In the genomic region with DNA sequence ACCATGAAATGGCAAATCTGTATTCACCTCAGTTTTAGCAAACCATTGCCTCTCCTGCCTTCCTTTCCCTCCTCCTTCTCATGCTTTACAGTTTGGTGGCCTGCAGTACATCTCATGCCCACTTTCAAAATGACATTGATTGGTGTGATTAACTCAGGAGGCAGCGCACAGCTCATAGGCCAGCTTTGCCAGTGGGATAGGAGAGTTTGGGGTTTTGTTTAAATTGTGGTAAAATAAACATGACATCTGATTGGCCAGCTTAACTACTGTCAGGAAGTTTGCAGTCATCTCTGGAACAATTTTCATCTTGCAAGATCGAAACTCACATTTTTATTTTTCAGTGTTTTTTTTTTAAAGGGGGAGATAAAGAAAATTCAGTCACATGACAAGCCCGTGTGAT, we compare ENCODE assay signal across 22 mouse cellular contexts.
DNase-seq lines count a peak whose midpoint lies in the region; ATAC-seq and TF ChIP-seq lines count a peak whose summit lies in the region.
"Had no signal": no experiment of that assay in that cellular context is flagged by ENCODE, and none has a peak within 500 bp of the region (broad histone marks: within the 10 kb centered on the region; RNA-seq: fewer than 3 reads in every experiment).

No protein-coding gene starts in this region.

- H3K4me1 ChIP-seq in kidney, embryonic 15.5 days: peaks cover 71% of the 10 kb centered on the region
- H3K4me1 ChIP-seq in lung, embryonic 15.5 days: peaks cover 55% of the 10 kb centered on the region
- H3K4me1 ChIP-seq in CH12.LX (ENCODE audit: control insufficient read depth in 1 of 2, insufficient read depth in 2 of 2): peaks cover 12 to 49% of the 10 kb centered on the region in 2 experiments
- peaks cover 27% of the 10 kb centered on the region for H3K4me1 ChIP-seq in intestine, embryonic 16.5 days (ENCODE audit: control insufficient read depth, insufficient read depth, low read length)
- H3K4me1 ChIP-seq: megakaryocyte, embryonic 14.5 days had no signal

- H3K4me2 ChIP-seq in kidney, embryonic 15.5 days: no peak overlapping the region
- H3K4me2 ChIP-seq in lung, embryonic 15.5 days: no peak overlapping the region
- no peak overlapping the region for H3K4me2 ChIP-seq in CH12.LX (ENCODE audit: insufficient read depth, low read depth, poor library complexity, severe bottlenecking)
- no peak overlapping the region for H3K4me2 ChIP-seq in intestine, embryonic 16.5 days (ENCODE audit: low read depth, low read length)
- H3K4me2 ChIP-seq: heart, embryonic 12.5 days; limb, embryonic 12.5 days; midbrain, embryonic 13.5 days had no signal

- 69% methylated on average over 3 of the region's 3 CpGs for WGBS in kidney, embryonic 15.5 days
- 19% methylated on average over 3 of the region's 3 CpGs for WGBS in lung, embryonic 15.5 days
- WGBS in intestine, embryonic 16.5 days: 40% methylated on average over 3 of the region's 3 CpGs

- no peak for TF ChIP-seq CTCF in CH12.LX (conservative IDR thresholded peaks at IDR 0.05 in 1 of 2, IDR thresholded peaks at IDR 0.05 in 1 of 2; ENCODE audit: low read depth in 2 of 2, low read length in 2 of 2)

- no peak for DNase-seq in kidney, postnatal 4 days
- no peak for DNase-seq in lung, postnatal 36 days
- DNase-seq in CH12.LX (ENCODE audit: extremely low read depth): no peak
- DNase-seq in embryo, embryonic 9.5 days (ENCODE audit: extremely low spot score): no peak
- DNase-seq: adrenal gland, postnatal 36 days; B cell, adult 2 months; cerebellum, adult 9-10 months; gastrocnemius, postnatal 25 days; heart, adult 18-20 months; heart, postnatal 10 days; layer of hippocampus, postnatal 36 days; right cerebral cortex, postnatal 14 days had no signal

- H3K27ac ChIP-seq in kidney, embryonic 15.5 days: peak overlapping the region; percentile 82; the same call in 1 of the 2 replicates
- H3K27ac ChIP-seq in lung, embryonic 15.5 days: peak overlapping the region; percentile 60; the same call in 1 of the 2 replicates
- no peak overlapping the region for H3K27ac ChIP-seq in CH12.LX (ENCODE audit: insufficient read depth, low read depth)
- H3K27ac ChIP-seq in intestine, embryonic 16.5 days (ENCODE audit: low read length): no peak overlapping the region
- H3K27ac ChIP-seq: forebrain, embryonic 10.5 days; hindbrain, embryonic 10.5 days; limb, embryonic 12.5 days; midbrain, embryonic 13.5 days had no signal

- H3K79me2 ChIP-seq in CH12.LX (replicated peaks; ENCODE audit: control insufficient read depth, extremely low read depth, insufficient read depth, poor library complexity, severe bottlenecking): no peaks in the 10 kb centered on the region

- H3K9me3 ChIP-seq in kidney, embryonic 15.5 days (replicated peaks): no peaks in the 10 kb centered on the region
- H3K9me3 ChIP-seq in lung, embryonic 15.5 days: no peaks in the 10 kb centered on the region
- no peaks in the 10 kb centered on the region for H3K9me3 ChIP-seq in CH12.LX (replicated peaks; ENCODE audit: low read length)
- H3K9me3 ChIP-seq in intestine, embryonic 16.5 days (ENCODE audit: control insufficient read depth, low read length): no peaks in the 10 kb centered on the region
- H3K9me3 ChIP-seq: forebrain, embryonic 10.5 days; heart, embryonic 12.5 days; hindbrain, embryonic 10.5 days; limb, embryonic 12.5 days; megakaryocyte, embryonic 14.5 days; midbrain, embryonic 13.5 days had no signal

- no peak for ATAC-seq in kidney, embryonic 15.5 days (replicated peaks; ENCODE audit: low FRiP score)
- ATAC-seq in lung, embryonic 15.5 days (ENCODE audit: borderline replicate concordance, extremely low read depth, low FRiP score, low TSS enrichment): no peak
- no peak for ATAC-seq in intestine, embryonic 16.5 days
- ATAC-seq: hindbrain, embryonic 16.5 days; midbrain, embryonic 13.5 days had no signal

- TF ChIP-seq POLR2A in CH12.LX (IDR thresholded peaks at IDR 0.05; ENCODE audit: low read depth, low read length): no peak

- no peak overlapping the region for H3K9ac ChIP-seq in kidney, embryonic 15.5 days
- no peak overlapping the region for H3K9ac ChIP-seq in lung, embryonic 15.5 days
- H3K9ac ChIP-seq in CH12.LX (ENCODE audit: insufficient read depth, low read depth): no peak overlapping the region
- H3K9ac ChIP-seq in intestine, embryonic 16.5 days (ENCODE audit: low read depth, low read length): no peak overlapping the region
- H3K9ac ChIP-seq: heart, embryonic 12.5 days; limb, embryonic 12.5 days; midbrain, embryonic 13.5 days had no signal

- H3K4me3 ChIP-seq in kidney, embryonic 15.5 days (replicated peaks): no peak overlapping the region
- H3K4me3 ChIP-seq in lung, embryonic 15.5 days: no peak overlapping the region
- no peak overlapping the region for H3K4me3 ChIP-seq in CH12.LX (replicated peaks in 1 of 3; ENCODE audit: low read depth in 2 of 3, low read length in 2 of 3, poor library complexity in 1 of 3)
- H3K4me3 ChIP-seq in intestine, embryonic 16.5 days (ENCODE audit: low read length): no peak overlapping the region
- H3K4me3 ChIP-seq: forebrain, embryonic 10.5 days; heart, embryonic 12.5 days; hindbrain, embryonic 10.5 days; limb, embryonic 12.5 days; megakaryocyte, embryonic 14.5 days; midbrain, embryonic 13.5 days had no signal

- dilution Hi-C loops in CH12.LX (cut with MboI; ENCODE audit: extremely low pct_ligation_motif_present, extremely low pct_unique_long_range_greater_than_20kb, low sequenced_read_pairs): no loop called here

- no peaks in the 10 kb centered on the region for H3K27me3 ChIP-seq in kidney, embryonic 15.5 days
- H3K27me3 ChIP-seq in lung, embryonic 15.5 days: no peaks in the 10 kb centered on the region
- no peaks in the 10 kb centered on the region for H3K27me3 ChIP-seq in CH12.LX (replicated peaks)
- H3K27me3 ChIP-seq in intestine, embryonic 16.5 days (replicated peaks; ENCODE audit: control insufficient read depth, insufficient read depth, low read length): no peaks in the 10 kb centered on the region
- H3K27me3 ChIP-seq: heart, embryonic 12.5 days; limb, embryonic 12.5 days; megakaryocyte, embryonic 14.5 days; midbrain, embryonic 13.5 days had no signal

- H3K36me3 ChIP-seq in kidney, embryonic 15.5 days: no peaks in the 10 kb centered on the region
- no peaks in the 10 kb centered on the region for H3K36me3 ChIP-seq in lung, embryonic 15.5 days
- H3K36me3 ChIP-seq in CH12.LX (replicated peaks in 1 of 2; ENCODE audit: control insufficient read depth in 1 of 2, insufficient read depth in 1 of 2, low read length in 1 of 2): peaks cover 0 to 3% of the 10 kb centered on the region in 2 experiments
- H3K36me3 ChIP-seq in intestine, embryonic 16.5 days (ENCODE audit: control insufficient read depth, insufficient read depth, low read length): no peaks in the 10 kb centered on the region
- H3K36me3 ChIP-seq: forebrain, embryonic 10.5 days; heart, embryonic 12.5 days; hindbrain, embryonic 10.5 days; midbrain, embryonic 13.5 days had no signal

- TF ChIP-seq EP300 in CH12.LX (IDR thresholded peaks at IDR 0.05; ENCODE audit: low read length): no peak

- no peak for TF ChIP-seq RAD21 in CH12.LX (IDR thresholded peaks at IDR 0.05; ENCODE audit: low read depth, low read length)

- in situ Hi-C loops in CH12.LX (cut with MboI; ENCODE audit: low pct_ligation_motif_present, low pct_unique_long_range_greater_than_20kb, low sequenced_read_pairs): no loop called here

TF ChIP-seq in CH12.LX, 34 proteins besides CTCF, POLR2A, EP300 and RAD21:
- TF ChIP-seq ELF1 (IDR thresholded peaks at IDR 0.05; ENCODE audit: low read depth, low read length) (no peak), JUND (conservative IDR thresholded peaks at IDR 0.05; ENCODE audit: low read depth, low read length) (no peak), MAFK (IDR thresholded peaks at IDR 0.05; ENCODE audit: insufficient replicate concordance, low read length) (no peak), SMC3 (IDR thresholded peaks at IDR 0.05; ENCODE audit: low read depth, low read length) (no peak), ZKSCAN1 (IDR thresholded peaks at IDR 0.05; ENCODE audit: borderline replicate concordance, low read depth, low read length) (no peak), BHLHE40 (IDR thresholded peaks at IDR 0.05; ENCODE audit: low read depth, low read length) (0 out of 2 replicates have a peak, but pooled peaks have one; percentile 14)

Comparison
In these comparisons a context has a peak if more than half of its experiments do, and no peak if none do; other contexts are left out.
1. H3K27ac ChIP-seq: peak in kidney, embryonic 15.5 days (single experiment) and lung, embryonic 15.5 days (single experiment); none in CH12.LX (single experiment) and intestine, embryonic 16.5 days (single experiment).